Mouse (Mus musculus) myocyte (in vitro differentiated cells): ENCODE data around the gene Slc29a1.

Source experiments
- E2F4 ChIP-seq: IDR thresholded peaks from one replicate; pipeline ENCODE4 v1.6.1; 2011; ENCODE audit warnings: mild to moderate bottlenecking, control low read depth, moderate library complexity; ENCODE audit not compliant: insufficient read depth
- MAX ChIP-seq: IDR thresholded peaks from one replicate; pipeline ENCODE4 v1.6.1; 2011; ENCODE audit warnings: low read depth, mild to moderate bottlenecking, control low read depth
- MYOD1 ChIP-seq, 3 experiments: IDR thresholded peaks; one replicate each; pipeline ENCODE4 v1.6.1; 2011; ENCODE audit warnings: control low read depth in 2 of 3, low read depth in 2 of 3, mild to moderate bottlenecking in 2 of 3, moderate library complexity in 1 of 3; ENCODE audit not compliant: insufficient read length in 2 of 3, control insufficient read depth in 1 of 3
- MYOG ChIP-seq, 3 experiments: IDR thresholded peaks; one replicate each; pipeline ENCODE4 v1.6.1; 2011; ENCODE audit warnings: control low read depth in 2 of 3, low read depth in 2 of 3, mild to moderate bottlenecking in 2 of 3; ENCODE audit not compliant: insufficient read length in 2 of 3, control insufficient read depth in 1 of 3, insufficient read depth in 1 of 3
- POLR2A ChIP-seq: IDR thresholded peaks from one replicate; pipeline ENCODE4 v1.6.1; 2011; ENCODE audit warnings: low read depth, mild to moderate bottlenecking, control low read depth, moderate library complexity; ENCODE audit not compliant: insufficient read length
- POLR2AphosphoS2 ChIP-seq: IDR thresholded peaks from one replicate; pipeline ENCODE4 v1.6.1; 2011; ENCODE audit warnings: low read depth, control low read depth; ENCODE audit not compliant: insufficient read length
- REST ChIP-seq: IDR thresholded peaks from one replicate; pipeline ENCODE4 v1.6.1; 2011; ENCODE audit warnings: mild to moderate bottlenecking, control low read depth, moderate library complexity; ENCODE audit not compliant: insufficient read depth, insufficient read length
- TCF3 ChIP-seq: IDR thresholded peaks from one replicate; pipeline ENCODE4 v1.6.1; 2011; ENCODE audit warnings: low read depth, control low read depth; ENCODE audit not compliant: insufficient read length
- USF1 ChIP-seq: IDR thresholded peaks from one replicate; pipeline ENCODE4 v1.6.1; 2011; ENCODE audit warnings: low read depth, mild to moderate bottlenecking, control low read depth, moderate library complexity

- TF ChIP-seq POLR2A, result no peak
- TF ChIP-seq MAX, result no peak
- TF ChIP-seq REST, result no peak
- TF ChIP-seq MYOG (IDR thresholded peaks at IDR 0.05; ENCODE audit: control insufficient read depth in 1 of 3, insufficient read depth in 1 of 3, insufficient read length in 2 of 3, low read depth in 2 of 3), result no peak
- no peak for TF ChIP-seq E2F4
- TF ChIP-seq MYOD1 (IDR thresholded peaks at IDR 0.05; ENCODE audit: control insufficient read depth in 1 of 3, insufficient read length in 2 of 3, low read depth in 2 of 3), result no peak
- no peak for TF ChIP-seq POLR2AphosphoS2
- TF ChIP-seq TCF3, result no peak
- TF ChIP-seq USF1, result no peak
Observed at GRCm38 (mm10) chr17:45556107-45556489, 43.3 kb downstream of the Slc29a1 start.
